Mouse (Mus musculus): Measurements from ENCODE around the gene Hoxa11. TPM values are rescaled to one million over a fixed set of nuclear protein-coding genes. Genes with fewer than 3 reads are reported as not detected.

The Hoxa11 gene
- polyA plus RNA-seq, 1 experiment: not detected

GRCm38 (mm10) chr6:52232984-52233545 lies 12.5 kb downstream of the Hoxa11 start:
- TF ChIP-seq GATA1 (IDR thresholded peaks at IDR 0.05; ENCODE audit: low read length): no peak

GRCm38 (mm10) chr6:52232568-52232965 lies 13.0 kb downstream of the Hoxa11 start:
- TF ChIP-seq GATA1 (IDR thresholded peaks at IDR 0.05; ENCODE audit: low read length): no peak

GRCm38 (mm10) chr6:52231885-52232567 lies 13.6 kb downstream of the Hoxa11 start:
- TF ChIP-seq GATA1 (IDR thresholded peaks at IDR 0.05; ENCODE audit: low read length): no peak

- no peak for TF ChIP-seq GATA1 (IDR thresholded peaks at IDR 0.05; ENCODE audit: low read length)
Measured at GRCm38 (mm10) chr6:52230516-52231165, 15.0 kb downstream of the Hoxa11 start, which contains the start of gene Hoxa9. Gene Hoxa9 (minus strand): TSS chr6:52231089.

GRCm38 (mm10) chr6:52229558-52230416 lies 15.8 kb downstream of the Hoxa11 start:
- no peak for TF ChIP-seq GATA1 (IDR thresholded peaks at IDR 0.05; ENCODE audit: low read length)

- no peak for TF ChIP-seq GATA1 (IDR thresholded peaks at IDR 0.05; ENCODE audit: low read length)
Measured at GRCm38 (mm10) chr6:52228475-52229465, 16.8 kb downstream of the Hoxa11 start.

- TF ChIP-seq GATA1 (IDR thresholded peaks at IDR 0.05; ENCODE audit: low read length): no peak
Measured at GRCm38 (mm10) chr6:52227470-52228222, 18.0 kb downstream of the Hoxa11 start.

GRCm38 (mm10) chr6:52226569-52227257 lies 18.9 kb downstream of the Hoxa11 start:
- no peak for TF ChIP-seq GATA1 (IDR thresholded peaks at IDR 0.05; ENCODE audit: low read length)

- no peak for TF ChIP-seq GATA1 (IDR thresholded peaks at IDR 0.05; ENCODE audit: low read length)
Measured at GRCm38 (mm10) chr6:52225612-52226568, 19.7 kb downstream of the Hoxa11 start.

- no peak for TF ChIP-seq GATA1 (IDR thresholded peaks at IDR 0.05; ENCODE audit: low read length)
Measured at GRCm38 (mm10) chr6:52224895-52225611, 20.6 kb downstream of the Hoxa11 start.

- TF ChIP-seq GATA1 (IDR thresholded peaks at IDR 0.05; ENCODE audit: low read length): no peak
Measured at GRCm38 (mm10) chr6:52223939-52224760, 21.5 kb downstream of the Hoxa11 start.
